Mouse (Mus musculus) frontal cortex, postnatal 36 days (tissue): ENCODE measurements around the gene Tmc4.

Experiments
- DNase-seq, 2 experiments: peaks; one replicate each; pipeline ENCODE4 v3.0.0; 2022; ENCODE audit warnings: low spot score in 2 of 2

The Tmc4 gene

DNA sequence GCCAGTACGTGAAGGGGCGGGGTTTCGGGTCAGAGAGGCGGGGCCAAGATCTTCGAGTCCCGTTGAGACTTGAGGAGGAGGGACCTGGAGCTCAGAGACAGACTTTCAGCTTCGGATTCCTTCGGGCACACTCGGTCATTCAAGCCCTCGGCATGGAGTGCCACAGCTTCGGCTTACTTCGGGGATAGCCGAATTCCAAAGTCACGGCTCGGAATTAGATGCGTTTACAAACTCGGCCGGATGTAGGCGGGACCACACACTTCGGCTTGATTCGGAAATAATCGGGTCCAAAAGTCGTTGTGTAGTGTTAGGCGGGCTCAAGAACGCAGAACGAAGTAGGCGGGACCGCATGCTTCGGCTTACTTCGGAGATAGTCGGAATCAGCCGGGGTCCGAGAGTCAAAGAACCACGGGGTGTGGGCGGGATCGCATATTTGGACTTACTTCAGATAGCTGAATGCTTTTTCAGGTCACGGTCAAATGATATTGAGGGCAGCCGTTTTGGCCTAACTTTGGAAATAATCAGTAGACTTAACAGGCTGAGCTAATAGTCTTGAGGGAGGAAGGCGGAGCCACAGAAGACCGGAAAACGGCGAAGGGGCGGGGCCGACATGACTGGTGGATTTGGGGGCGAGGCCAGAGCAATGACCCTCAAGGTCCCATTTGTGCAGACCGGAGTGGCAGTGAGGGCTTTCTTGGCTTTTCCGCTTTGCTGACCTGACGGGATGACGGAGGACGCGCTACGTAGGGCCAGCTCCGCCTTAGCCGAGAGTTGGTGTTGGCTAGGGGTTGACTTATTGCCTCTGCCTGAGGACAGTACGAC, 15.8 kb upstream of the Tmc4 start, which contains the start of gene Mboat7:
Gene Mboat7 (minus strand): TSS at position 537 of the 822 bp plus-strand sequence.
- peak; percentile 94 to 99 for DNase-seq

DNA sequence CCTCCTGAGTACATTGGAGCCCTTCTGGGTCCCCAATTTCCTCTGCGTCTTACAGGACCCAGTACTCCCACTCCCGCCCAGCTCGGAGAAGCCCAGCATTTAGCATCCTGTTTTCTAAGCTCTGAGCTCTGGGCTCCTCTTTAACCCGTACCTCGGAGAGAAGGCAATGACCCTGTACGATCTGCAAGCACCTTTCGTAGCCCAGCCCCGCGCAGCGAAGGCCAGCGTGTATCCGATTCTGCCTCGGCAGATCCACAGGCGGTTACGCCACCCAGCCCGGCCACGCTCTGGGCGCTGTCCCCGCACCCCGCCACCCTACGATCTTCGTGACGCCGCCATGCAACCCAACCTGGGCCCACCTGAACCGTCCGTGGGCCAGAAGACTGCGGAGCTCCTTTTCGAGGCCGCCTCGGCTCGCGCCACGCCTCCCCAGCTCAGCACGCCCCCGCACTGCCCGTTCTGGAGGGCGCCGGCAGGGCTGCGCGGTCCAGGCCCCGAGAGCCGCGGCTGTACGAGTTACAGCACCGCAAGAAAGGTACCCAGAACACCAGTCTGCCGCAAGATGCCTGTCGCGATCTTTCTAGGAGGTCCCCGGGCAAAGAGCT, 15.1 kb upstream of the Tmc4 start, which contains the start of gene Tsen34:
Gene Tsen34 (plus strand): TSS at position 482 of the 605 bp plus-strand sequence.
- DNase-seq = no peak

GRCm38 (mm10) chr7:3691919-3692318, 14.6 kb upstream of the Tmc4 start:
- no peak for DNase-seq

DNA sequence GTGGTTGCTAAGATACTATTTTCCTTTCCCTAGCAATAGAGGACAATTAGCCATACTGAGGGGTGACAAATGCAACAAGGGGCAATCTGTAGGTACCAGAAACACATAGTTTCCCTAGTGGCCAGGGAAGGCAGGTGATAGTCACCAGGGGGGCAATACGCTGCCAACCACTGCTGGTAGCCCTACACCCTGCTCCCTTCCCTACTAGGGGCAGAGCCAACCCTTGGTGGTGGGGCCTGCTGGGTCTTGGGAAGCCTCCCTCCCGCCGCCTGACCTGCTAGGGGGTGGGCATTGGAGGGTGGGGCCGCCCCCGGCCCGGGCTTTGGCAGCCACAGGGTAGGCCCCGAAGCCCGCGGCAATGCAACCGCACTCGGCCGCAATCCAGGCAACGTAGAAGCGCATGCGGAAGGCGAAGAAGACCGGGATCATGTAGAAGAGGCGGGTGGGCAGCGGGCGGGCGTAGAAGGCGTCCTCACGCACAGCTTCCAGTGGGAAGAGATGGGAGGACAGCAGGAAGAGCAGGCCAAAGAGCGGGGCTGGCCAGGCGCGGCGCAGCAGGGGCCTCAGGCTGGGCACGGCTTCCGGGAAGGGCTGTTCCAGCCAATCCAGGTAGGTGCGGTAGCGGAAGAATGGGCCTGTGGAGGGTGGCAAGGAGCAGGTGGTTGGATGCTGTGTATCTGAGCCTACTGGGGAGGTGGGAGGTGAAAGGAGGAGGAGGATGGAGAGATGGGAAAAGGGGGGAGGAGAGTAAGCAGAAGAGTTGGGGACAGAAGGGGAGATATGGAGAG, 8.2 kb upstream of the Tmc4 start:
- DNase-seq = no peak

- no peak for DNase-seq
These were observed 7.3 kb upstream of the Tmc4 start for GRCm38 (mm10) chr7:3684698-3685097.

- DNase-seq = peak in 1 of 2 experiments; percentile 35
These were observed 6.7 kb upstream of the Tmc4 start for GRCm38 (mm10) chr7:3683908-3684550.

GRCm38 (mm10) chr7:3676371-3676770, 982 bp downstream of the Tmc4 start:
- DNase-seq = no peak

GRCm38 (mm10) chr7:3675228-3675548, 2.2 kb downstream of the Tmc4 start:
- no peak for DNase-seq

DNA sequence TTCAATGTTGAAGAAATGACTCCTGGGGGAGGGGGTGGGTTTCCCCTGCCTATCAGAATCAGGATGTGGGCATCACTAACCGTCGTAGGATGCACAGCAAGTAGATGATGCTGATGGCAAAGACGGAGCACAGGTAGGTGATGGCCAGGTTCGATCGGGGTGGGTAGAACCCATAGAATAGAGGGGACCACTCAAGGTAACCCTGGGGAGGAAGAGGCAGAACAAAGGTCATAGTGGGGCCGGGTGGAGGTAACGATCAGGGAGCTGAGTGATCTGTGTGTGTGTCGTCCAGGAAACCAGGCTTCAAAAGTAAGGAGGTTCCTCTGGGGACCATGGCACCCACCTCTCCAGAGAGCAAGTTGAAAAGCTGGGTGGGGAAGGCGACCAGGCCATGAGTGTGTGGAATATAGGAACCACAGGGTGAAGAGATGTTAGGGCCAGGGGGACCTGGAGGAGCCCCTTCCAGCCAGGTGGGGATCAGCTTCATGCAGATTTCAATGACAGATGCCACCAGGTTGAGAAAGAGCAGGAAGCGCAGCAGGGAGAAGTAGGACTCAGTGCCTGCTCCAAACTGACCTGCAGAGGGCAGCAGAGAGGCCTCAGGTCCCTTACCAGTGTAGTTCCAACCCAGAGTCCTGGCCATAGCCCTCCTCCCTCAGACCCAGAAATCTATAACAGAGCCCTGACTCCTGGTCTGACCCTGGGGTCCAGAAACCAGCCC, 2.7 kb downstream of the Tmc4 start:
- DNase-seq = peak; percentile 74 to 85

DNA sequence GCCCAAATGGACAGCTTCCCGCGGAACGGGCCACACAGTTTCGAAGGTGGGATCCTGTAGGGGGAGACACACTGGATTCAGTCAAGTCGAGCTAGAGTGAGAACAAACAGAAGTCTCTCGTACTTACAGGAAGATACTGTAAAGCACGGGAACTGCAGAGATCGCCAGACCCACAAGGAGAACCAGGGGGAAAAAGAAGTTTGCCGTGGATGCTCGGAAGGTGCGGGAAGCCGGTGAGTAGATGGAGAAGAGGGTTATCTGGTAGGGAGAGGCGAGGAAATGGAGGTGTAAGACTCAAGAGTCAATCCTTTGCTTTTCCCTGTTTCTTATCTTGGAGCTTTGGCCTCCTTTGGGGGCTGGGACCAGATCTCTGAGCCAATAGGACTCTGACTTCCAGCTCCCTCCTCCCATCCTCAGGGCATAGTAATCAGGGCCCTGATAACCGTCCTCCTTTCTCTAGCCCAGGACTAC, 10.4 kb downstream of the Tmc4 start:
- no peak for DNase-seq

GRCm38 (mm10) chr7:3665215-3666114, 11.9 kb downstream of the Tmc4 start, which contains the start of gene Leng1:
Gene Leng1 (minus strand): TSS chr7:3665840.
- peak; percentile 96 to 98 for DNase-seq

GRCm38 (mm10) chr7:3664524-3665214, 12.7 kb downstream of the Tmc4 start:
- no peak for DNase-seq

GRCm38 (mm10) chr7:3658578-3658977, 18.8 kb downstream of the Tmc4 start:
- DNase-seq = no peak

DNA sequence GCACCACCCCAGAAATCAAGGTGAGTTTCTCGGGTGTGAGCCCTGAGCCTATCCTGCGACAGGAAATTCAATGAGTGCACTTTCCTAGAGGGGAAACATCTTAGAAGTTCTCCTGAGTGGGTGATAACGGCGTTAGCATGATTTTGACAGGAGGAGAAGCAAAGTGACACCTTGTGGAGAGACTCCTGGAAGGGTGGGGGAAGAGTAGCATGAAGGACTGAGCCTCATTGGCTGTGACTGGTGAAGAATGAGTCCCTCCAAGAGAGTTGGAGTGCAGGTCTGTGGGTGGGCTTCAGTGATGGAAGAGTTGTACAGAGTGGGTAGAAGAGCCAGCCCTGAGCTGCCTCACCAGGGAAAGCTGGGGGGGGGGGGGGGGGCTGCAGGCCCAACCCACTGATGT, 20.4 kb downstream of the Tmc4 start:
- no peak for DNase-seq

- DNase-seq = no peak
These were observed 30.7 kb downstream of the Tmc4 start for GRCm38 (mm10) chr7:3646641-3647040.

DNA sequence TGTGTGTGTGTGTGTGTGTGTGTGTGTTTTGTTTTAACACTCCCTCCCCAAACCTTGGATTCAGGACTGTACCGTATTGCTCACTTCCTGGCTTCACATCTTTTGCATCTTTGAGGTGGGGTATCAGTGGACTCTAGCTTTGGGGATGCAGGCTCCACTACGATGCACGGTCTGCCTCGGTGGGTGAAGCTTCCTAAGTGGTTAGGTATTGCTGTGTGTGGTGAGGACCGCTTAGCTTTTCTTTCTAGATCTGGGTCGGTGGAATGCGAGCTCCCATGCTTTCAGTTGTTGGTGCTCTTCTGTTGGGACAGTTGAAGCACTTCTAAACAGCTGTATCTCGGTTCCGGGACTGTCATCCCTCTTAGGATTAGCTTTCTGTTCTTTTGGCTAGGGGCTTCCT, 31.2 kb downstream of the Tmc4 start:
- no peak for DNase-seq

DNA sequence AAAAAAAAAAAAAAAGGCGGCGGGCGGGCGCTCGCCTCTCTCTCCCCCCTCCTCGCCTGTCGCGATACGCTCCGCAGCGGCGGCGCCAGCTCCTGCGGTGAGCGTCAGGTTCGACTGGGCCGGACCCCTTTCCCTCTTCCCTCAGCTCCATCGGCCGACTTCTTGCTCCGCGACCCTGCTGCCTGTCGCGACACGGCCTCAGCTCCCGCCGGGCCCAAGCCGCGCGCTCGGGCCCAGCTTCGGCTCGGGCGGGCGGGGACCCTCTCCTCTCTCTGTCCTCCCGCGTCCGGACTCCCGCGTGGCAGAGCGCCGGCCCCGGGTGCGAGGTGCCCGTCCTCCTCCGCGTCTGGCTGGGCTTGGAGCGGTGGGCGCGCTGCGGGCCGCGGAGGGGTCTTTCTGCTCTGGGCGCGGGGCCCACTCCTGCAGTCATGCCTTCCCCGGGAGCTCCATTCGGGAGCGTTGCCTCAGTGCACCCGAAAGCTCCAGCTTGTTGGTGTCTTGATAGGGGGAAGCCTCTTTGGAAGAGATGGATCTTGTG, 31.8 kb downstream of the Tmc4 start:
- no peak for DNase-seq

- peak; percentile 99 for DNase-seq
These were observed 32.5 kb downstream of the Tmc4 start, which contains the start of gene Cnot3 for GRCm38 (mm10) chr7:3644672-3645487. Gene Cnot3 (plus strand): TSS chr7:3645268.
